Mouse (Mus musculus): ENCODE measurements around the gene Jam2.

DNA sequence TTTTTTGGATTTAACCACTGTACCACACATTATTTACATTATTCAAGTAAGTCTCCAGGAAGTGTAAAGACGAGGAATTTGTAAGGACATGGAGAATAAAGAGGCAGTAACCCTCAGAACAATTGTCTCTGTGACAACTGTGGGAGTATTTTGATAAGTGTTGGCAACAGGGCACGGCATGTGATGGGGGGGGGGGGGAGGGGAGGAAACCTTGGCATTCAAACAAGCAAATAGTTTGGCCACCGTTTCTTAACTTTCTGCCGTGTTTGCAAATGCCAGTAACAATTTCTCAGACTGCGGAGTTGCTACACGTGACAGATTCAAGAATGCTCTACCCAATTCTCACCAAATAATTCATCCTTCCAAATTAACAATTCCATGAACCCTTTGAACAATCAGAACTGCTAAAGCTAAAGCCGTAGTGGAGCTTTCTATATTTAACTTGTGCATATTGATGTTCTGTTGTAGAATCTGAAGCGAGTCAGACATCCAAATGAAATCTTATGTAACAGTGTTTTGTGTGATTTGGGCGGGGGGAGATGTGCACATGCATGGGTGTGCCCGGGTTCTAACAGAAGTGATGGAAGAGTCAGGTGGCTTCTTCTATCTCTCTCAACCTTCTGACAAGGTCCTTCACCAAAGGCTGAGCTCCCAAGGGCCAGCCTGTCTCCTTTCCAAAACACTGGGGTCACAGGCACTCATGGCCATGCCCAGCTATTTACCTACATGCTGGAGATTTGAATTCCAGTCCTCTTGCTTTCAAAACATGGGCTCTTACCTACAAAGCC is 29.0 kb upstream of the Jam2 start:
- no peak for TF ChIP-seq POLR2A (IDR thresholded peaks at IDR 0.05; ENCODE audit: borderline replicate concordance, insufficient read depth, low read length)
- TF ChIP-seq CTCF (IDR thresholded peaks at IDR 0.05; ENCODE audit: borderline replicate concordance, insufficient read depth, low read depth, low read length) = no peak

Data from cerebellum, adult 2 months (tissue).